Mouse (Mus musculus): ENCODE data around the gene Arap2. TPM values are rescaled to one million over a fixed set of nuclear protein-coding genes. Genes with fewer than 3 reads are reported as not detected.

The Arap2 gene
- total and polyA plus RNA-seq, 3 experiments: 2.9 to 10.0 (median 9.3) TPM

DNA sequence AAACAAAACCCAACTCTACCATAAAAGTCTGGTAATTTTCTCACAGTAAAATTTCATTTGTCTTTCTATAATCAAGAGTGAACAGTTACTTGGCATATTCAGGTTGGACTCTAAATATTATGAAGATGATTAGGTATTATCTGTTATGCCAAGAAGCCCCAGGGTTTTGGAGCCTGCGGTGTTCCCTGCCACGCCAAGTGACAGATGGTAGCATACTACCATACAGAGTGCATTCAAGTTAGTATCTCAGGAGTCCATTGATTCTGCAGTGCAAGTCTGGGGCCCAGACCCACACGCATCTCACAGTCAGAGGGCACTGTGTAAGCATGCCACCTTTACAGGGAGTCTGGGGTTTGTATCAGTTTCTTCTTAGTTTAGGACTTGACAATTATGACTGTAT, 129.6 kb downstream of the Arap2 start:
- no peak overlapping the region for H3K4me3 ChIP-seq
- H3K4me1 ChIP-seq (ENCODE audit: control insufficient read depth, insufficient read depth, low read length): no peaks in the 10 kb centered on the region
- no peaks in the 10 kb centered on the region for H3K79me2 ChIP-seq (replicated peaks; ENCODE audit: control insufficient read depth, insufficient read depth, low read length)
- no peaks in the 10 kb centered on the region for H3K27me3 ChIP-seq (ENCODE audit: control insufficient read depth, insufficient read depth, low read length)
- TF ChIP-seq POLR2A (IDR thresholded peaks at IDR 0.05; ENCODE audit: insufficient read depth, low read depth, low read length) (no peak), CTCF (IDR thresholded peaks at IDR 0.05) (peak; percentile 25; the same call in 1 of the 2 replicates), EP300 (IDR thresholded peaks at IDR 0.05; ENCODE audit: insufficient read depth, low read depth, low read length) (no peak)
- no peak for DNase-seq
- no peak overlapping the region for H3K9ac ChIP-seq (ENCODE audit: low read depth, low read length)
- no peaks in the 10 kb centered on the region for H3K36me3 ChIP-seq (ENCODE audit: control insufficient read depth, insufficient read depth, low read length)
- intact Hi-C loops (cut with DNase I): no loop called here
- H3K27ac ChIP-seq: no peak overlapping the region
- WGBS: 92% methylated on average over 3 of the region's 3 CpGs

- no peaks in the 10 kb centered on the region for H3K79me2 ChIP-seq (replicated peaks; ENCODE audit: control insufficient read depth, insufficient read depth, low read length)
- intact Hi-C loops (cut with DNase I): no loop called here
- no peak overlapping the region for H3K27ac ChIP-seq
- no peak overlapping the region for H3K4me3 ChIP-seq
- H3K9ac ChIP-seq (ENCODE audit: low read depth, low read length): no peak overlapping the region
- no peaks in the 10 kb centered on the region for H3K4me1 ChIP-seq (ENCODE audit: control insufficient read depth, insufficient read depth, low read length)
- no peaks in the 10 kb centered on the region for H3K27me3 ChIP-seq (ENCODE audit: control insufficient read depth, insufficient read depth, low read length)
- 91% methylated on average over 5 of the region's 5 CpGs for WGBS
- no peak for TF ChIP-seq EP300 (IDR thresholded peaks at IDR 0.05; ENCODE audit: insufficient read depth, low read depth, low read length)
- no peak for TF ChIP-seq CTCF (IDR thresholded peaks at IDR 0.05)
- no peak for TF ChIP-seq POLR2A (IDR thresholded peaks at IDR 0.05; ENCODE audit: insufficient read depth, low read depth, low read length)
- DNase-seq: no peak
- no peaks in the 10 kb centered on the region for H3K36me3 ChIP-seq (ENCODE audit: control insufficient read depth, insufficient read depth, low read length)
Measured at GRCm38 (mm10) chr5:62628901-62629300, 137.1 kb downstream of the Arap2 start.

GRCm38 (mm10) chr5:62622848-62623479, 143.0 kb downstream of the Arap2 start:
- no peaks in the 10 kb centered on the region for H3K36me3 ChIP-seq (ENCODE audit: control insufficient read depth, insufficient read depth, low read length)
- no peak overlapping the region for H3K27ac ChIP-seq
- DNase-seq: no peak
- WGBS: 89% methylated on average over 11 of the region's 11 CpGs
- H3K4me1 ChIP-seq (ENCODE audit: control insufficient read depth, insufficient read depth, low read length): no peaks in the 10 kb centered on the region
- no peaks in the 10 kb centered on the region for H3K79me2 ChIP-seq (replicated peaks; ENCODE audit: control insufficient read depth, insufficient read depth, low read length)
- H3K4me3 ChIP-seq: no peak overlapping the region
- no peak overlapping the region for H3K9ac ChIP-seq (ENCODE audit: low read depth, low read length)
- H3K27me3 ChIP-seq (ENCODE audit: control insufficient read depth, insufficient read depth, low read length): no peaks in the 10 kb centered on the region
- TF ChIP-seq POLR2A (IDR thresholded peaks at IDR 0.05; ENCODE audit: insufficient read depth, low read depth, low read length): no peak
- no peak for TF ChIP-seq CTCF (IDR thresholded peaks at IDR 0.05)
- no peak for TF ChIP-seq EP300 (IDR thresholded peaks at IDR 0.05; ENCODE audit: insufficient read depth, low read depth, low read length)
- intact Hi-C loops (cut with DNase I): no loop called here

- TF ChIP-seq EP300 (IDR thresholded peaks at IDR 0.05; ENCODE audit: insufficient read depth, low read depth, low read length): no peak
- no peak for TF ChIP-seq CTCF (IDR thresholded peaks at IDR 0.05)
- TF ChIP-seq POLR2A (IDR thresholded peaks at IDR 0.05; ENCODE audit: insufficient read depth, low read depth, low read length): no peak
- no peak for DNase-seq
- Histone ChIP-seq H3K4me3 (no peak overlapping the region), H3K36me3 (ENCODE audit: control insufficient read depth, insufficient read depth, low read length) (peaks cover 1% of the 10 kb centered on the region; the same call in 1 of the 2 replicates), H3K27me3 (ENCODE audit: control insufficient read depth, insufficient read depth, low read length) (no peaks in the 10 kb centered on the region), H3K27ac (no peak overlapping the region), H3K9ac (ENCODE audit: low read depth, low read length) (no peak overlapping the region), H3K4me1 (ENCODE audit: control insufficient read depth, insufficient read depth, low read length) (no peaks in the 10 kb centered on the region), H3K79me2 (replicated peaks; ENCODE audit: control insufficient read depth, insufficient read depth, low read length) (no peaks in the 10 kb centered on the region)
- intact Hi-C loops (cut with DNase I): no loop called here
Measured at GRCm38 (mm10) chr5:62618286-62618685, 147.7 kb downstream of the Arap2 start.

- no peak for TF ChIP-seq EP300 (IDR thresholded peaks at IDR 0.05; ENCODE audit: insufficient read depth, low read depth, low read length)
- TF ChIP-seq CTCF (IDR thresholded peaks at IDR 0.05): no peak
- TF ChIP-seq POLR2A (IDR thresholded peaks at IDR 0.05; ENCODE audit: insufficient read depth, low read depth, low read length): no peak
- peaks cover 1% of the 10 kb centered on the region; the same call in 1 of the 2 replicates for H3K36me3 ChIP-seq (ENCODE audit: control insufficient read depth, insufficient read depth, low read length)
- H3K27ac ChIP-seq: no peak overlapping the region
- no peak overlapping the region for H3K4me3 ChIP-seq
- intact Hi-C loops (cut with DNase I): no loop called here
- 68% methylated on average over 3 of the region's 3 CpGs for WGBS
- H3K27me3 ChIP-seq (ENCODE audit: control insufficient read depth, insufficient read depth, low read length): no peaks in the 10 kb centered on the region
- no peak overlapping the region for H3K9ac ChIP-seq (ENCODE audit: low read depth, low read length)
- no peaks in the 10 kb centered on the region for H3K79me2 ChIP-seq (replicated peaks; ENCODE audit: control insufficient read depth, insufficient read depth, low read length)
- no peak for DNase-seq
- H3K4me1 ChIP-seq (ENCODE audit: control insufficient read depth, insufficient read depth, low read length): no peaks in the 10 kb centered on the region
Measured at GRCm38 (mm10) chr5:62611990-62612389, 154.0 kb downstream of the Arap2 start.

- Histone ChIP-seq H3K4me1 (ENCODE audit: control insufficient read depth, insufficient read depth, low read length) (no peaks in the 10 kb centered on the region), H3K27ac (no peak overlapping the region), H3K79me2 (replicated peaks; ENCODE audit: control insufficient read depth, insufficient read depth, low read length) (no peaks in the 10 kb centered on the region), H3K27me3 (ENCODE audit: control insufficient read depth, insufficient read depth, low read length) (no peaks in the 10 kb centered on the region; the same call in 1 of the 2 replicates), H3K9ac (ENCODE audit: low read depth, low read length) (no peak overlapping the region), H3K36me3 (ENCODE audit: control insufficient read depth, insufficient read depth, low read length) (no peaks in the 10 kb centered on the region), H3K4me3 (no peak overlapping the region)
- WGBS: 79% methylated on average over 1 of the region's 1 CpGs
- intact Hi-C loops (cut with DNase I): no loop called here
- no peak for DNase-seq
- TF ChIP-seq CTCF (IDR thresholded peaks at IDR 0.05) (no peak), EP300 (IDR thresholded peaks at IDR 0.05; ENCODE audit: insufficient read depth, low read depth, low read length) (no peak), POLR2A (IDR thresholded peaks at IDR 0.05; ENCODE audit: insufficient read depth, low read depth, low read length) (no peak)
Measured at GRCm38 (mm10) chr5:62587348-62587747, 178.6 kb downstream of the Arap2 start.

Measured in heart, adult 2 months (tissue).